Mouse (Mus musculus) cerebellum, adult 2 months (tissue): ENCODE measurements around the gene Cluap1.

Source experiments
- CTCF ChIP-seq: fragments of 200-500 bp; IDR thresholded peaks from 2 replicates; pipeline ENCODE4 v1.5.1; 2011; ENCODE audit warnings: low read depth, mild to moderate bottlenecking, control low read depth, low read length, moderate library complexity, borderline replicate concordance; ENCODE audit not compliant: insufficient read depth
- POLR2A ChIP-seq: fragments of 200-500 bp; IDR thresholded peaks from 2 replicates; pipeline ENCODE4 v1.6.1; 2011; ENCODE audit warnings: low read length, control low read depth, borderline replicate concordance; ENCODE audit not compliant: insufficient read depth

GRCm38 (mm10) chr16:3964990-3965389 lies 56.4 kb downstream of the Cluap1 start:
- TF ChIP-seq POLR2A (no peak), CTCF (no peak)
